Mouse (Mus musculus): Measurements from ENCODE around the gene Aldoc.
A peak's percentile ranks its signal among the peaks of the same experiment; 100 is the strongest.

The Aldoc gene

GRCm38 (mm10) chr11:78332676-78333075 lies 9.9 kb downstream of the Aldoc start:
- DNase-seq (ENCODE audit: low read depth, low spot score), result no peak

GRCm38 (mm10) chr11:78333992-78334391 lies 11.2 kb downstream of the Aldoc start:
- DNase-seq (ENCODE audit: low read depth, low spot score), result no peak

GRCm38 (mm10) chr11:78337040-78337439 lies 14.3 kb downstream of the Aldoc start:
- no peak for DNase-seq (ENCODE audit: low read depth, low spot score)

- no peak for DNase-seq (ENCODE audit: low read depth, low spot score)
These were observed 18.9 kb downstream of the Aldoc start for GRCm38 (mm10) chr11:78341702-78342101.

- DNase-seq (ENCODE audit: low read depth, low spot score), result no peak
These were observed 20.9 kb downstream of the Aldoc start, which contains the start of gene Unc119 for GRCm38 (mm10) chr11:78343381-78344327. Gene Unc119 (plus strand): TSS chr11:78343482.

GRCm38 (mm10) chr11:78344328-78344889 lies 21.6 kb downstream of the Aldoc start:
- no peak for DNase-seq (ENCODE audit: low read depth, low spot score)

- DNase-seq (ENCODE audit: low read depth, low spot score), result no peak
These were observed 22.3 kb downstream of the Aldoc start for GRCm38 (mm10) chr11:78344890-78345715.

GRCm38 (mm10) chr11:78345801-78346200 lies 23.0 kb downstream of the Aldoc start:
- DNase-seq (ENCODE audit: low read depth, low spot score), result no peak

- DNase-seq (ENCODE audit: low read depth, low spot score), result no peak
These were observed 23.7 kb downstream of the Aldoc start for GRCm38 (mm10) chr11:78346326-78347069.

- no peak for DNase-seq (ENCODE audit: low read depth, low spot score)
These were observed 24.4 kb downstream of the Aldoc start for GRCm38 (mm10) chr11:78347070-78347754.

GRCm38 (mm10) chr11:78347908-78348307 lies 25.1 kb downstream of the Aldoc start:
- DNase-seq (ENCODE audit: low read depth, low spot score), result no peak

GRCm38 (mm10) chr11:78348474-78348873 lies 25.7 kb downstream of the Aldoc start:
- no peak for DNase-seq (ENCODE audit: low read depth, low spot score)

GRCm38 (mm10) chr11:78349441-78350358 lies 26.9 kb downstream of the Aldoc start:
- DNase-seq (ENCODE audit: low read depth, low spot score), result no peak

GRCm38 (mm10) chr11:78353081-78353480 lies 30.3 kb downstream of the Aldoc start:
- no peak for DNase-seq (ENCODE audit: low read depth, low spot score)

- DNase-seq (ENCODE audit: low read depth, low spot score), result no peak
These were observed 32.1 kb downstream of the Aldoc start for GRCm38 (mm10) chr11:78354905-78355304.

- DNase-seq (ENCODE audit: low read depth, low spot score), result no peak
These were observed 32.9 kb downstream of the Aldoc start for GRCm38 (mm10) chr11:78355471-78356238.

GRCm38 (mm10) chr11:78358330-78359007 lies 35.7 kb downstream of the Aldoc start:
- peak; percentile 78 for DNase-seq (ENCODE audit: low read depth, low spot score)

- DNase-seq (ENCODE audit: low read depth, low spot score), result peak; percentile 79
These were observed 37.5 kb downstream of the Aldoc start for GRCm38 (mm10) chr11:78360125-78360788.
